Mouse (Mus musculus) testis, adult 2 months (tissue): ENCODE measurements around the gene Gm28308.

ENCODE experiments used
- CTCF ChIP-seq: fragments of 200-500 bp; IDR thresholded peaks from 2 replicates; pipeline ENCODE4 v1.5.1; 2012; ENCODE audit warnings: low read depth, mild to moderate bottlenecking, inconsistent platforms, low read length, moderate library complexity; ENCODE audit not compliant: control insufficient read depth, insufficient read depth, insufficient replicate concordance
- POLR2A ChIP-seq: fragments of 200-500 bp; IDR thresholded peaks from 2 replicates; pipeline ENCODE4 v1.6.1; 2012; ENCODE audit warnings: low read depth, mild to moderate bottlenecking, inconsistent platforms, low read length, moderate library complexity; ENCODE audit not compliant: control insufficient read depth

DNA sequence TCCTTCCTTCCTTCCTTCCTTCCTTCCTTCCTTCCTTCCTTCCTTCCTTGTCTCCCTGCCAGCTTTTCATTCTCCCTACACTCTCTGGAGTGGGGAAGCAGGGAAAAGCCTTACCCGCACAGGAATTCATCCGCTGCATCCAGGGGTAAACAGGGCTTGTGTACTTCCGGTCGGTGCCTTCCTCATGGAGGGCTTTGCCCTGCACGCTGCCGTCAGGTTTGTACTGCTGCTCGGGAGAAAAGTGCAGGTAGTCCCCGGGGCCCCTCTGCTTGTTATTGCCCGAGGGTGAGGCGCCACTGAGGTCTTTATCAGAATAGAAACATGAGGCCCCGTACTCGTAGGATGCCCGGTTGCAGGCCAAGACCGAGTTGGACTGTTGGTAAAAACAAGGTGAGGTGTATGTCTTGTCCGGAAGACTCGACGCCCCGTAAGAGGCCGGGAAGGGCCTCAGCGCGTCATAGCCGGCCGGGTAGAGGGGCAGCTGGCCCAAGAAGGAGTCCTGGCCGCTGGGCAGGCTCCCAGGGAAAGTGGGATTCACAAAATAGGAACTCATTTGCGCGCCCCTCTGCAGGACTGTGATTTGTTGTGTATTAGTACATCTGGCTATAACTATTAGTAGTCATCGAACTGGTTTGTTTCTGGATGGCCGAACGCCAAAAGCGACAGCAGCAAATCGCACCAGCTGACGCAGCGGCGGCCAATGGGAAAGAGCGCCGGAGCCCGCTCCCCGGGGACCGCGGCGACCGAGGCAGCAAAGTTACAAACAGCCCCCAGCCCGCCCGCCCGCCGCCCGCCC, 4.9 kb downstream of the Gm28308 start, which contains the start of gene Hoxa6:
- TF ChIP-seq POLR2A (no peak), CTCF (no peak)
